ENCODE assay signal across 32 mouse cellular contexts in genomic region chr13:96125011-96125410, GRCm38 (mm10). TPM values are rescaled to one million over a fixed set of nuclear protein-coding genes. Genes with fewer than 3 reads are reported as not detected.
DNase-seq lines count a peak whose midpoint lies in the region; ATAC-seq lines count a peak whose summit lies in the region.
"Had no signal": no experiment of that assay in that cellular context is flagged by ENCODE, and none has a peak within 500 bp of the region (broad histone marks: within the 10 kb centered on the region; RNA-seq: fewer than 3 reads in every experiment).

No protein-coding gene starts in this region.

- no peaks in the 10 kb centered on the region; the same call in 1 of the 2 replicates for H3K4me1 ChIP-seq in kidney, embryonic 16.5 days (ENCODE audit: insufficient read depth, low read length)
- H3K4me1 ChIP-seq: embryonic facial prominence, embryonic 12.5 days; embryonic facial prominence, embryonic 15.5 days; heart, embryonic 12.5 days had no signal

- ATAC-seq in kidney, embryonic 16.5 days (ENCODE audit: low FRiP score, low TSS enrichment) = no peak
- ATAC-seq: CD4-positive, CD25-positive, alpha-beta regulatory T cell, adult 4 months; forebrain, embryonic 14.5 days; forebrain, postnatal 0 days; intestine, postnatal 0 days had no signal

- no peak overlapping the region for H3K27ac ChIP-seq in kidney, embryonic 16.5 days (ENCODE audit: low read length)
- H3K27ac ChIP-seq: embryonic facial prominence, embryonic 12.5 days; embryonic facial prominence, embryonic 15.5 days; gastrocnemius, adult 2 months; heart, adult 2 months; heart, embryonic 15.5 days; hindbrain, embryonic 15.5 days had no signal

- DNase-seq in adrenal gland, adult 8-10 months = peak; percentile 20
- DNase-seq in adrenal gland, adult 18-20 months (ENCODE audit: low spot score in 2 of 2) = no peak
- DNase-seq in kidney, adult 18-20 months = peak; percentile 8
- peak; percentile 22 for DNase-seq in adrenal gland, postnatal 14 days
- DNase-seq in skeletal muscle tissue, adult 2 months (ENCODE audit: low read depth, low spot score) = peak; percentile 19
- DNase-seq in spleen, postnatal 14 days (ENCODE audit: low spot score in 2 of 2) = no peak
- DNase-seq: cerebellum, adult 11 months; cerebellum, adult 2 months; cerebellum, adult 9-11 months; cerebellum, postnatal 25 days; forebrain, postnatal 0 days; gastrocnemius, adult 2 months; gastrocnemius, postnatal 25 days; heart, postnatal 14 days; heart, postnatal 4 days had no signal

- no peaks in the 10 kb centered on the region for H3K36me3 ChIP-seq in kidney, embryonic 16.5 days (ENCODE audit: insufficient read depth, low read length)
- H3K36me3 ChIP-seq: embryonic facial prominence, embryonic 12.5 days; embryonic facial prominence, embryonic 15.5 days; heart, embryonic 12.5 days; heart, embryonic 15.5 days; hindbrain, embryonic 15.5 days had no signal

- no peak overlapping the region for H3K4me2 ChIP-seq in kidney, embryonic 16.5 days (replicated peaks; ENCODE audit: low read depth, low read length)
- H3K4me2 ChIP-seq: embryonic facial prominence, embryonic 12.5 days; embryonic facial prominence, embryonic 15.5 days; heart, embryonic 12.5 days; heart, embryonic 15.5 days; hindbrain, embryonic 15.5 days had no signal

- no peak overlapping the region for H3K4me3 ChIP-seq in kidney, embryonic 16.5 days (ENCODE audit: low read length)
- H3K4me3 ChIP-seq: embryonic facial prominence, embryonic 12.5 days; embryonic facial prominence, embryonic 15.5 days; gastrocnemius, adult 2 months; heart, adult 2 months; heart, embryonic 12.5 days; heart, embryonic 15.5 days; hindbrain, embryonic 15.5 days had no signal

- peaks cover 24% of the 10 kb centered on the region for H3K27me3 ChIP-seq in kidney, embryonic 16.5 days (ENCODE audit: insufficient read depth, low read length)
- H3K27me3 ChIP-seq: hindbrain, embryonic 15.5 days had no signal

- 65% methylated on average over 5 of the region's 5 CpGs for WGBS in kidney, embryonic 16.5 days

- no peak overlapping the region for H3K9ac ChIP-seq in kidney, embryonic 16.5 days (replicated peaks; ENCODE audit: low read length)
- H3K9ac ChIP-seq: embryonic facial prominence, embryonic 12.5 days; embryonic facial prominence, embryonic 15.5 days; forebrain, postnatal 0 days; heart, embryonic 12.5 days; heart, embryonic 15.5 days; hindbrain, embryonic 15.5 days had no signal

- H3K9me3 ChIP-seq in kidney, embryonic 16.5 days (ENCODE audit: low read length) = no peaks in the 10 kb centered on the region
- H3K9me3 ChIP-seq: embryonic facial prominence, embryonic 12.5 days; embryonic facial prominence, embryonic 15.5 days; heart, embryonic 12.5 days; heart, embryonic 15.5 days; hindbrain, embryonic 15.5 days had no signal

RNA-seq across cellular contexts. Expression of gene Sv2c, which starts 7.4 kb away (rescaled TPM):
- total RNA-seq in adrenal gland, adult 8-10 months (2022) = 1 to 10 TPM in 2 of 4 experiments, under 1 TPM in 2; 0.64 to 1.4 (median 0.93) TPM
- 1 to 10 TPM in 1 of 2 experiments, under 1 TPM in 1; 0.56 to 1.5 TPM for total RNA-seq in adrenal gland, adult 18-20 months (2021)
- polyA plus RNA-seq in kidney, embryonic 16.5 days (2015; fragmentation: Nextera tagmentation; extraction: Ambion mirVana) = 0.74 and 0.86 TPM in 2 replicates
- total RNA-seq in adrenal gland, postnatal 14 days (2021) = 3.1 and 6.2 TPM in 2 replicates
- total RNA-seq: common myeloid progenitor, adult 5-6 weeks; MEL had no signal

RNA-seq across cellular contexts. Expression of gene Gm17190, which starts 43.2 kb away (rescaled TPM):
- total RNA-seq in adrenal gland, adult 8-10 months (2022) = not detected
- not detected for total RNA-seq in adrenal gland, adult 18-20 months (2021)
- polyA plus RNA-seq in kidney, embryonic 16.5 days (2015; fragmentation: Nextera tagmentation; extraction: Ambion mirVana) = not detected in 2 replicates
- total RNA-seq in adrenal gland, postnatal 14 days (2021) = not detected in 2 replicates
- total RNA-seq: common myeloid progenitor, adult 5-6 weeks; forebrain, postnatal 0 days; gastrocnemius, adult 2 months; gastrocnemius, postnatal 25 days; heart, adult 2 months; heart, postnatal 14 days; heart, postnatal 4 days; MEL had no signal
- polyA plus RNA-seq: C2C12; CD4-positive, CD25-positive, alpha-beta regulatory T cell, adult 4 months; cerebellum, adult 2 months; embryonic facial prominence, embryonic 12.5 days; forebrain, embryonic 11.5 days; forebrain, embryonic 14.5 days; gonadal fat pad, adult 2 months; heart, adult 2 months; heart, embryonic 12.5 days; heart, embryonic 15.5 days; hindbrain, embryonic 11.5 days; intestine, embryonic 14.5 days; intestine, postnatal 0 days had no signal

RNA-seq across cellular contexts. Expression of gene Gm20075, which starts 43.8 kb away (rescaled TPM):
- 10 to 100 TPM; 19.2 to 28.5 (median 26.0) TPM for total RNA-seq in adrenal gland, adult 8-10 months (2022)
- total RNA-seq in adrenal gland, adult 18-20 months (2021) = 10 to 100 TPM; 15.9 to 21.3 TPM
- polyA plus RNA-seq in kidney, embryonic 16.5 days (2015; fragmentation: Nextera tagmentation; extraction: Ambion mirVana) = 28.8 and 34.6 TPM in 2 replicates
- total RNA-seq in adrenal gland, postnatal 14 days (2021) = 19.3 and 21.0 TPM in 2 replicates

Comparison
In these comparisons a context has a peak if more than half of its experiments do, and no peak if none do; other contexts are left out.
1. DNase-seq: peak in adrenal gland, adult 8-10 months (single experiment), kidney, adult 18-20 months (single experiment), adrenal gland, postnatal 14 days (single experiment) and skeletal muscle tissue, adult 2 months (single experiment); none in adrenal gland, adult 18-20 months (0 of 2) and spleen, postnatal 14 days (0 of 2).